Mouse (Mus musculus): Measurements from ENCODE around the gene Esd. TPM values are rescaled to one million over a fixed set of nuclear protein-coding genes. Genes with fewer than 3 reads are reported as not detected.

The Esd gene
- polyA plus RNA-seq, 1 experiment from 2014 or later = 386 TPM

DNA sequence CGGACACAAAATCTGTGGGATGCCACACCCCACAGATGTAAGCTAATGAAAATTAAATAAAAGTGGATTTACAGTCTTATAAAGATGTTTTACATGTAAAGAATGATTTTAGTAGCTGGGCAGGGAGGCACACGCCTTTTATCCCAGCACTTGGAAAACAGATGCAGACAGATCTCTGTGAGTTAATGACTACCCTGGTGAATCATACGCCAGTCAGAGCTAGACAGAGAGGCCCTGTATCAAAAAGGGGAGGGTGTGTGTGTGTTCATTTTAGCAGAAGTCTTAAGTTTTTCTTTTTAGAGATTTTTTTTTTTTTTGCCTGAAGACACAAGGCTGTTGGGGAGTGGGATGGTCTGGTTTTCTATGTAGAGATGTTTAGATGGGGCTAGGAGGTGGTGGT is 55.6 kb downstream of the Esd start:
- Histone ChIP-seq H3K9me3 (ENCODE audit: control insufficient read depth, low read length) (no peaks in the 10 kb centered on the region), H3K36me3 (ENCODE audit: control insufficient read depth, insufficient read depth, low read length) (no peaks in the 10 kb centered on the region; the same call in none of the 2 replicates), H3K4me3 (ENCODE audit: low read depth, low read length) (no peak overlapping the region), H3K27me3 (ENCODE audit: control insufficient read depth, insufficient read depth, low read length) (no peaks in the 10 kb centered on the region), H3K9ac (ENCODE audit: low read length) (no peak overlapping the region), H3K4me2 (no peak overlapping the region), H3K4me1 (ENCODE audit: control insufficient read depth, insufficient read depth, low read length) (peaks cover 9% of the 10 kb centered on the region), H3K27ac (ENCODE audit: low read depth, low read length) (no peak overlapping the region)
- 89% methylated on average over 3 of the region's 3 CpGs for WGBS
- ATAC-seq (ENCODE audit: low FRiP score) = no peak
- DNase-seq (ENCODE audit: low spot score, missing footprints) = no peak

DNA sequence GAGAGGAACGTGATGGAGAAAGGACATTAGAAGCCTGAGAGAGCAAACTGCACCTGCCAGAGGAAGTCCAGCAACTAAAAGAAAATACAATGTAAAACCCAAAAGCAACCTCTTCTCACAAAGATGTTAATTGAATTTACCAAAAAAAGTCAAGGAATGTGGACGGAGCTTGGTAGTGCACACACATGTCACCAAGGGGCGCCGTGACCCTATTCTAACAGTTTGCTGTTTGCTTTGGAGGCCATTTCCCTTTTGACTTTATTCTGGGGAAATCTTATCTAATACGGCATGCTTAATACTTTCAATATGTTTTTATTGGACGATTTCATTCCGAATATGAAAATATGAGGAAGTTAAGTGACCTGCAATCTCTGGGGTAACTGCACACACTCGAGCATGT is 56.7 kb downstream of the Esd start:
- Histone ChIP-seq H3K9ac (ENCODE audit: low read length) (no peak overlapping the region), H3K4me1 (ENCODE audit: control insufficient read depth, insufficient read depth, low read length) (peaks cover 9% of the 10 kb centered on the region), H3K4me2 (no peak overlapping the region), H3K27me3 (ENCODE audit: control insufficient read depth, insufficient read depth, low read length) (no peaks in the 10 kb centered on the region), H3K4me3 (ENCODE audit: low read depth, low read length) (no peak overlapping the region), H3K9me3 (ENCODE audit: control insufficient read depth, low read length) (no peaks in the 10 kb centered on the region), H3K36me3 (ENCODE audit: control insufficient read depth, insufficient read depth, low read length) (no peaks in the 10 kb centered on the region; the same call in none of the 2 replicates), H3K27ac (ENCODE audit: low read depth, low read length) (no peak overlapping the region)
- no peak for DNase-seq (ENCODE audit: low spot score, missing footprints)
- 83% methylated on average over 8 of the region's 8 CpGs for WGBS
- ATAC-seq (ENCODE audit: low FRiP score) = no peak

DNA sequence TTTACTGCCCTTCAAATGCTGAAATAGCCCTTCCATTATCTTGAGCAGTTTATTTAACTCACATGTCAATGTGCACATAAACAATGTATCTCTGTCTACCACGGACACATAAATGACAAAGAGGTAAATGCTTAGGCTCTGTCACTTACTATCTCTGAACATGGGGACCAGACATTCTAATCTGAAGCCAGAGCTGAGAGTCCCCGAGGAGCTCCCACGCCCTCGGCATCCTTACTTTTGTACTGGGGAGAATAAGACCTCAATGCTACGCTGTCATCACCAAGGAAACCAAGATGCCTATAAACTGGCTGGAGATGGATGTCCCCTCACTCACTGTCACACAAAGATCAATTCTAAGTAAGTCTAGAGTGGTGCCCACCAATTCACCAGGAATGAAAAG is 58.4 kb downstream of the Esd start:
- Histone ChIP-seq H3K27ac (ENCODE audit: low read depth, low read length) (no peak overlapping the region), H3K9ac (ENCODE audit: low read length) (no peak overlapping the region), H3K9me3 (ENCODE audit: control insufficient read depth, low read length) (no peaks in the 10 kb centered on the region), H3K4me1 (ENCODE audit: control insufficient read depth, insufficient read depth, low read length) (peaks cover 9% of the 10 kb centered on the region), H3K36me3 (ENCODE audit: control insufficient read depth, insufficient read depth, low read length) (no peaks in the 10 kb centered on the region), H3K27me3 (ENCODE audit: control insufficient read depth, insufficient read depth, low read length) (no peaks in the 10 kb centered on the region), H3K4me2 (no peak overlapping the region), H3K4me3 (ENCODE audit: low read depth, low read length) (no peak overlapping the region)
- ATAC-seq (ENCODE audit: low FRiP score) = no peak
- DNase-seq (ENCODE audit: low spot score, missing footprints) = no peak
- WGBS = 47% methylated on average over 5 of the region's 5 CpGs

DNA sequence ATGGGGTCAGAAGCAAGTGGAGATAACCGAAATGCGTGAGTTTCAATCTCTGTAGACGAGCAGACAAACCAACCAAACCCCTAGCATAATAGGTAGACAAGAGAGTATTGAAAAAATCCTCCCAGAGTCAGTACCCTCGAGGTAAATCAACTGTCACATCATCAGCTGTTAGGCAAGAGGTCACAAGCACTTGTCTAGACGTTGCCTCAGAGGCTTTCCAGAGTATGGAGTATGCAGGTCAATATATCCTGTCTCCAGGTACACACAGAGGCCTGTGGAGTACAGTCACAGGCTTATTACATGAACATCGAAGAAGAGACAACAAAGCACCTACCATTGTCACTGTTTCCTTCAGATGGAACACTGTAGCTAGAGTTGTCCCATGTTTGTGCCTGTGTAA is 60.7 kb downstream of the Esd start:
- H3K27me3 ChIP-seq (ENCODE audit: control insufficient read depth, insufficient read depth, low read length) = no peaks in the 10 kb centered on the region
- H3K27ac ChIP-seq (ENCODE audit: low read depth, low read length) = no peak overlapping the region
- H3K4me3 ChIP-seq (ENCODE audit: low read depth, low read length) = no peak overlapping the region
- DNase-seq (ENCODE audit: low spot score, missing footprints) (no peak), ATAC-seq (ENCODE audit: low FRiP score) (no peak)
- 81% methylated on average over 6 of the region's 6 CpGs for WGBS
- H3K4me1 ChIP-seq (ENCODE audit: control insufficient read depth, insufficient read depth, low read length) = peaks cover 11% of the 10 kb centered on the region
- no peaks in the 10 kb centered on the region for H3K9me3 ChIP-seq (ENCODE audit: control insufficient read depth, low read length)
- no peak overlapping the region for H3K9ac ChIP-seq (ENCODE audit: low read length)
- no peaks in the 10 kb centered on the region for H3K36me3 ChIP-seq (ENCODE audit: control insufficient read depth, insufficient read depth, low read length)
- H3K4me2 ChIP-seq = no peak overlapping the region

GRCm38 (mm10) chr14:74794931-74795330 is 62.8 kb downstream of the Esd start:
- H3K4me1 ChIP-seq (ENCODE audit: control insufficient read depth, insufficient read depth, low read length) = peaks cover 15% of the 10 kb centered on the region
- 78% methylated on average over 12 of the region's 12 CpGs for WGBS
- H3K27me3 ChIP-seq (ENCODE audit: control insufficient read depth, insufficient read depth, low read length) = no peaks in the 10 kb centered on the region
- no peak overlapping the region for H3K27ac ChIP-seq (ENCODE audit: low read depth, low read length)
- H3K4me2 ChIP-seq = no peak overlapping the region
- ATAC-seq (ENCODE audit: low FRiP score) (no peak), DNase-seq (ENCODE audit: low spot score, missing footprints) (no peak)
- no peaks in the 10 kb centered on the region for H3K9me3 ChIP-seq (ENCODE audit: control insufficient read depth, low read length)
- H3K9ac ChIP-seq (ENCODE audit: low read length) = no peak overlapping the region
- no peak overlapping the region for H3K4me3 ChIP-seq (ENCODE audit: low read depth, low read length)
- no peaks in the 10 kb centered on the region for H3K36me3 ChIP-seq (ENCODE audit: control insufficient read depth, insufficient read depth, low read length)

DNA sequence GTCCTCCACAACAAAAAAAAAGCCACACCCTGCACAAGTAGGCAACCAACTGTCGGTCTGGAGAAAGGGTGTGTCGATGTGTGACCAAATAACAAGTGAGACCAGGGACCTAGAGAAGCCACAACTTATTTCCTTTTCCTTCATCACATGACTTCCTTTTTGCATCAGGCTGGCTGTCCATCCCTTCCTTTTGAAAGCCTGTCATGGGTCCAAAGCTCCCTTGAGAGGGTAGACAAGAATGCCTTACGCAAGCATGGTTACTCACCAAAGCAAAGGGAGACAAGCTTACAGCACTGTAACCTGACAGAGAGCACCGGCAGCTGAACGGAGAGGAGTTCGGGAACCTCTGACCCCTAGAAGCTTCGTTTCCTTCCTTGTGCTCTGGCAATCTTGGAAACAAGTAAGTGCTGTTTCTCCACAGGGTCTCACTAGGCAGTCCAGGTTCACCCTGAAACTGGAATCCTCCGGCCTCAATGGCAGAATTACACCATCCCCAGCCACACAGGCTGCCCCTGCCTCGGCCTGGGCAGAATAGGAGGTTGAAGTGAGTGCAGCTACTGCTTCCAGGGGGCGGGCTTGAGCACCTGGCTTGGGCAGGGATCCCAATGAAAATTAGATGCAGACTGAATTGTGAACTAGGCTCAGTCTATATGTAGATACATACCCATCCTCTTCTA is 65.4 kb downstream of the Esd start:
- H3K27ac ChIP-seq (ENCODE audit: low read depth, low read length) = no peak overlapping the region; the same call in 1 of the 2 replicates
- 80% methylated on average over 10 of the region's 10 CpGs for WGBS
- no peak overlapping the region for H3K4me2 ChIP-seq
- H3K36me3 ChIP-seq (ENCODE audit: control insufficient read depth, insufficient read depth, low read length) = peaks cover 3% of the 10 kb centered on the region; the same call in 1 of the 2 replicates
- H3K4me1 ChIP-seq (ENCODE audit: control insufficient read depth, insufficient read depth, low read length) = peaks cover 6% of the 10 kb centered on the region; the same call in 1 of the 2 replicates
- H3K27me3 ChIP-seq (ENCODE audit: control insufficient read depth, insufficient read depth, low read length) = no peaks in the 10 kb centered on the region
- ATAC-seq (ENCODE audit: low FRiP score) = peak; percentile 63
- no peaks in the 10 kb centered on the region; the same call in 1 of the 2 replicates for H3K9me3 ChIP-seq (ENCODE audit: control insufficient read depth, low read length)
- DNase-seq (ENCODE audit: low spot score, missing footprints) = no peak
- no peak overlapping the region for H3K4me3 ChIP-seq (ENCODE audit: low read depth, low read length)
- no peak overlapping the region for H3K9ac ChIP-seq (ENCODE audit: low read length)

DNA sequence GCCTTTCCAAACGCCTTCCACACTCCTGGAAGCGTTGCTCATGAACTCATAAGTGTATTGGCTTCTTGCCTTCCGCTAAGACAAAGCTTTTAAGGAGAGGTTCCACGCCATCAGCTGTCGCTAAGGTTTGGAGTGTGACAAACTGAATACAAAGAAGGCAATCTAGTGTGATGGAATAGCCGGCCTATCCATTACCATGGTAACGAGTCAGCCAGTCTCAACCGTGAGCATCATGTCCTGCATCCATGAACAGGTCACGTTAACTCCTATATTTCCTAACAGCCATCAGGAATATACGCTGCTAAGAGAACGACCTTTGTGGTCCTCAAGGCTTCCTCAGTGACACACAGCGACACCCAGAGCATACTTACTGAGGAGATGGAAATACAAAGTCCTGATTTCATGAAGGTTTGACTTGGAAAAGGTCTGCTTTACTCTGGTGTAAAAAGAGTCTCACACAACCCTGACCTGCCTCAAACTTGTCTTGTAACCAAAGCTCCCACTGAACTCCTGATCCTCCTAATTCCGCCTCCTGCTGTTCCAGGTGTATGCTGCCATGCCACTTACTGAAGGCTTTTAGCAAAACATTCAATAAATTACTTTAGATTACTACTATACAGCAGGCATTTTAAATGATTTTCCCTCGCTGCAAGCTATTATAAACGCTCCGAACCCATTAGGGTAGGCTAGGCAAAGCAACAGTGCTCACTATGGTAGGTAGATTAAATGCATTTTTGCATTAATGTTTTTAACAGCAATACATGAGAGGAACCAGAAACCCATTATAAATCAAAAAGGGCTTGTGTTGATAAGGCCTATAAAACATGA is 66.2 kb downstream of the Esd start:
- ATAC-seq (ENCODE audit: low FRiP score) (peak; percentile 90), DNase-seq (ENCODE audit: low spot score, missing footprints) (no peak)
- 67% methylated on average over 16 of the region's 16 CpGs for WGBS
- no peaks in the 10 kb centered on the region; the same call in 1 of the 2 replicates for H3K9me3 ChIP-seq (ENCODE audit: control insufficient read depth, low read length)
- no peaks in the 10 kb centered on the region for H3K27me3 ChIP-seq (ENCODE audit: control insufficient read depth, insufficient read depth, low read length)
- peaks cover 6% of the 10 kb centered on the region; the same call in 1 of the 2 replicates for H3K4me1 ChIP-seq (ENCODE audit: control insufficient read depth, insufficient read depth, low read length)
- H3K36me3 ChIP-seq (ENCODE audit: control insufficient read depth, insufficient read depth, low read length) = peaks cover 3% of the 10 kb centered on the region; the same call in 1 of the 2 replicates
- H3K4me3 ChIP-seq (ENCODE audit: low read depth, low read length) = no peak overlapping the region
- H3K4me2 ChIP-seq = no peak overlapping the region
- H3K27ac ChIP-seq (ENCODE audit: low read depth, low read length) = no peak overlapping the region; the same call in 1 of the 2 replicates
- H3K9ac ChIP-seq (ENCODE audit: low read length) = no peak overlapping the region

Data from midbrain, embryonic 11.5 days (tissue).